Mouse (Mus musculus): Measurements from ENCODE around the gene 2310002L09Rik.
"Not testable (repeated sequence)": the region's sequence is repeated elsewhere in the genome, so short reads cannot be mapped to it uniquely, and the experiment has no call there.

The 2310002L09Rik gene

DNA sequence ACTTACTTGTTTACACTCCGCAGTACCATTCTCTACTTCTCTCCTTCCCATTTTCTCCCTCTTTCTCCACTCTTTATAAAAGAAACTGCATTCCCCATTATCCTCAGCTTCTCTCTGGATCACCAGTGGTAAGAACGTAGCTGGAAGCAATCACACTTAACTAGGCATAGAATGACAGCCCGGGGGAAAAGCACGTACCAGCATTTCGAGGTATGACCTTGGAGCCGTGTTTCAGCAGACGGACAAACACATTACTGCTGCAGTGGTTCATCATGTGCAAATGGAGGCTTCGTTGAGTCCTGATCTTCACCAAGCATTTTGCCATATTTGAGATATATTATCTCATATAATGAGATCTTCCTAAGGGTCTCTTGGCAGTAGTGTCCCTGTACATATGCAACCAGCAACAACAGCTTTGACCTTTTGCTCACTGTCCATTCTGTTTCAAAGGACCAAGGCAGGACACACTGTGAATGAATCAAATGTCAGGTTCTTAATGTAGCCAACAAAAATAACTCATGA is at the start of gene 2310002L09Rik:
Gene 2310002L09Rik (minus strand): TSS at position 472 of the 522 bp plus-strand sequence.
- no peak for DNase-seq (ENCODE audit: low spot score in 2 of 2)

DNA sequence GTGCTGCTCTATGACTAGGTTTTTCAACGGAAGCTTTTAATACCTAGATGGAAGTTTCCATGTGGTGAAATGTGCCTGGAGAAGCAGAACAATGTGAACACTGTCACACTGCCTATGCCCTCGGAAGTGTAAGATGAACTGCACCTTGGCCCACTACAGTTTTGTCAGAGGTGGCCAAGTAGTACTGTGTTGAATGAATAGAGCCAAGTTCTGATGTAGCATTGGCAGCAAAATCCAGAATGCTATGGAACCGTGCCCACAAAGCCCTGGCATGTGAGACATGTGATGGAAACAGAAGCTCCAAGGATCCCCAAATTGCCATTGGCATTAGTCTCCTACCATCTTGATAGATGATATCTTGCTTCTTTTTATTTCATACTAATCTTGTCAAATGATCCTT is 29.8 kb upstream of the 2310002L09Rik start:
- DNase-seq (ENCODE audit: low spot score in 2 of 2), result no peak

DNA sequence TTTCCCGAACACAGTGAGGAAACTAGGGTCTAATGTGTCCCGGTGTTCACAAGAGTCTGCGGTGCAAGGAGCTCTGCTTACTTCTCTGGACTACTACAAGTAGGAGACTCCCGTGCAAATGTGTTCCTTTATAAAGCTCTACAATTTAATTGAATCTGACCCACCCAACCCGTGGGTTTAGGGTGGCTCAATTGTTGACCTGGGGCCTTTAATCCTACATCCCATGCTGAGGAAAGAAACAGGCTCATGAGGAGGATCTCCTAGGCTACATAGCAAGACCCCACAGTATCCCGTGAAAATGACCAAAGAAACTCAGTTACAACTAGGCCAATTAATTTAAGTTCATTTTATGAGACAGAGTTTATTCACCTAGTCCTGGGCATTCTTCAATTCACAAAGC is 30.0 kb downstream of the 2310002L09Rik start, which contains the start of gene Gm11756:
Gene Gm11756 (minus strand): TSS at position 101 of the 400 bp plus-strand sequence.
- not testable (repeated sequence) for DNase-seq (ENCODE audit: low spot score in 2 of 2)

DNA sequence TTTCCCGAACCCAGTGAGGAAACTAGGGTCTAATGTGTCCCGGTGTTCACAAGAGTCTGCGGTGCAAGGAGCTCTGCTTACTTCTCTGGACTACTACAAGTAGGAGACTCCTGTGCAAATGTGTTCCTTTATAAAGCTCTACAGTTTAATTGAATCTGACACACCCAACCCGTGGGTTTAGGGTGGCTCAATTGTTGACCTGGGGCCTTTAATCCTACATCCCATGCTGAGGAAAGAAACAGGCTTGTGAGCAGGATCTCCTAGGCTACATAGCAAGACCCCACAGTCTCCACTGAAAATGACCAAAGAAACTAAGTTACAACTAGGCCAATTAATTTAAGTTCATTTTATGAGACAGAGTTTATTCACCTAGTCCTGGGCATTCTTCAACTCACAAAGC is 44.8 kb downstream of the 2310002L09Rik start, which contains the start of gene Gm13871:
Gene Gm13871 (minus strand): TSS at position 101 of the 400 bp plus-strand sequence.
- not testable (repeated sequence) for DNase-seq (ENCODE audit: low spot score in 2 of 2)

DNA sequence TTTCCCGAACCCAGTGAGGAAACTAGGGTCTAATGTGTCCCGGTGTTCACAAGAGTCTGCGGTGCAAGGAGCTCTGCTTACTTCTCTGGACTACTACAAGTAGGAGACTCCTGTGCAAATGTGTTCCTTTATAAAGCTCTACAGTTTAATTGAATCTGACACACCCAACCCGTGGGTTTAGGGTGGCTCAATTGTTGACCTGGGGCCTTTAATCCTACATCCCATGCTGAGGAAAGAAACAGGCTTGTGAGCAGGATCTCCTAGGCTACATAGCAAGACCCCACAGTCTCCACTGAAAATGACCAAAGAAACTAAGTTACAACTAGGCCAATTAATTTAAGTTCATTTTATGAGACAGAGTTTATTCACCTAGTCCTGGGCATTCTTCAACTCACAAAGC is 59.6 kb downstream of the 2310002L09Rik start, which contains the start of gene Gm11757:
Gene Gm11757 (minus strand): TSS at position 101 of the 400 bp plus-strand sequence.
- DNase-seq (ENCODE audit: low spot score in 2 of 2), result not testable (repeated sequence)

All from frontal cortex, postnatal 14 days (tissue).